Mouse (Mus musculus) ovary, postnatal 14 days (tissue): ENCODE measurements around the gene Rtp2.
A peak's percentile ranks its signal among the peaks of the same experiment; 100 is the strongest.
"Not testable (repeated sequence)": the region's sequence is repeated elsewhere in the genome, so short reads cannot be mapped to it uniquely, and the experiment has no call there.

ENCODE experiments used
- DNase-seq: peaks from one replicate; pipeline ENCODE4 v3.0.0; 2022; ENCODE audit warnings: low spot score

Gene Rtp2

DNA sequence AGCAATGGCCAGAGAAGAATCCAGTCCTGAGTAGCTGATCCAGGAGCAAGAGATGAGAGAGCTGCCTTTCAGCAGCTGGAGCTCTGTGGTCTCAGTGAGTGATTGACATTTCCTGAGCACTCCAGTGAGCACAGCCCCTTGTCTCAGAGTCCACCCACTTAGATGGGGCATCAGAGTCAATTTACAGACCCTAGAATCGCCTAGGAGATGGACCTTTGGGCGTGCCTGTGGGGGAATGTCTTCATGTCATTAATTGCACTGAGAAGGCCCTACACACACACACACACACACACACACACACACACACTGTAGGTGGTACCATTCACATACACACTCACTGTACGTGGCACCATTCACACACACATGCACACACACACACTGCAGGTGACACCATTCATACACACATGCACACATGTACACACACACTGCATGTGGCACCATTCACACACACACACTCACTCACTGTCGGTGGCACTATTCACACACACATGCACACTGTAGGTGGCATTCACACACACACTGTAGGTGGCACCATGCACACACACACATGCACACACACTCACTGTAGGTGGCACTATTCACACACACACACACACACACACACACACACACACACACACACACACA is 20.0 kb upstream of the Rtp2 start:
- no peak for DNase-seq

DNA sequence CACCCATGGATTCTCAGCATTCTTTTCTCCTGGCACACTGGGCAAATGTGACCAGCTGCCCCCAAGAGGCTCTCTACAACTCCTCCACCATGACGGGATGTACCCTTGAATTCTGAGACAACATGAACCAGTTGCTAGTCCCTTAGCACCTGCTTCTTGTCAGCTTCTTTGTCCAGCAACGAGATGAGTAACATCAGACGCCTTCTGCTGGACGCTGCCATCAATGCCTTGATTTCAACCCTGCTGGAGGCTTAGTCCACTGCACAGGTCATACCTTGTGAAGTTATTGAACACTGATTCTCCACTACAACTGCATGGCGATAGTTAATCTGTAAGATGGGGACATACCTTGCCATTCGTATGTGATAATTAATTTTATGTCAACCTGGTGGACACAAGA is 15.5 kb upstream of the Rtp2 start:
- DNase-seq: no peak

DNA sequence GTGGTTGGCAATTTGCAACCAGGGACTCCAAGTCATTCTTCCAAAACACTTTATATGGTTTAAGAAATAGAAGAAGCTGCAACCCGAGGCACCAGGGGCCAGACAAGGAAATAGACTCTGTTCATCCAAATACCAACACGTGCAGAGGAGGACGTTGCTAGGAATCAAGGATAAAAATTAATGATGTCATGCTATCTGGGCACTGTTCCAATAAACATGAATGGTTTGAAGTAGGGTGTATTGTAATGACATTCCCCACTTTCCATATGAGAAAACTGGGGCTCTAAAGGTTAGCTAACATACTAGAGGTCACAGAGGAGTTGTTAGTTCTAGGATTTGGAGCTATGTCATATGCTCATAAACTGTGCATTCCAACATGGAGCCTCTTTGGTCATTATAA is 12.6 kb upstream of the Rtp2 start:
- DNase-seq: no peak

DNA sequence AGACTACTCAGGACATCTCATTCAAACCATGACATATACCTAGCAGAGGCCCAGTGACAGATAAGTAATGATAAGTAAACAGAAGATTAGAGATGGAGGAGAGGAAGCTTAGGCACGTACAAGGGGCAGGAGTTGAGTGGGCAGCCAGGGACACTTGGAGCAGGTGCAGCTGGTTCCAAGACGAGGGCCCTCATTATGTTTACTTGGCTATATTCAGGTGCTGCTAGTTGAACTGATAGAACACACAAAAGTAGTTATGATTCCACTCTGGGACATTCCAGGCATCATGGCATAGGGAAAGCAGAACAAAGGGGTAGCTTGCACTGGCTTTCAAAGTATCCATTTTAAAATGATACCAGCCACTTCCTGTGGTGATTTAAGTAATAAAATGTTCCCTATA is 2.2 kb upstream of the Rtp2 start:
- DNase-seq: no peak

DNA sequence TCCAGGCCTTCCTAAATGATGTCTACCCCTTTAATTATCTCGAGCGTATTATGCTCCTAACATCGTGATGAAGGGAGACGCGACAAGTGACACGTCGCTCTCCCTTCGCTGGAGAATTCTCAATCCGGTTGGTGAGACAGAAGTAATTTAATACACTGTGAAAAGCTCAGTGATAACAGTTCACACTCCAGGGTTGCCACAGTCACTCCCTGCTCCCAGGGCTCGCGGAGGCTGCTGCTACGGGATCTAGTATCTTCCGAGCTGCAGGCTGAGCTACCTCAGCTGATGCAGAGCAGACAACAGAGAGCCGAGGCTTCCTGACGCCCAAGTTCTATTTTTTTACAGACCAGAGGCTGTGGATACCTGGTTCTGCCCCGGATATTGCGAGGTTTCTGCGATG is 919 bp downstream of the Rtp2 start:
- DNase-seq: no peak

DNA sequence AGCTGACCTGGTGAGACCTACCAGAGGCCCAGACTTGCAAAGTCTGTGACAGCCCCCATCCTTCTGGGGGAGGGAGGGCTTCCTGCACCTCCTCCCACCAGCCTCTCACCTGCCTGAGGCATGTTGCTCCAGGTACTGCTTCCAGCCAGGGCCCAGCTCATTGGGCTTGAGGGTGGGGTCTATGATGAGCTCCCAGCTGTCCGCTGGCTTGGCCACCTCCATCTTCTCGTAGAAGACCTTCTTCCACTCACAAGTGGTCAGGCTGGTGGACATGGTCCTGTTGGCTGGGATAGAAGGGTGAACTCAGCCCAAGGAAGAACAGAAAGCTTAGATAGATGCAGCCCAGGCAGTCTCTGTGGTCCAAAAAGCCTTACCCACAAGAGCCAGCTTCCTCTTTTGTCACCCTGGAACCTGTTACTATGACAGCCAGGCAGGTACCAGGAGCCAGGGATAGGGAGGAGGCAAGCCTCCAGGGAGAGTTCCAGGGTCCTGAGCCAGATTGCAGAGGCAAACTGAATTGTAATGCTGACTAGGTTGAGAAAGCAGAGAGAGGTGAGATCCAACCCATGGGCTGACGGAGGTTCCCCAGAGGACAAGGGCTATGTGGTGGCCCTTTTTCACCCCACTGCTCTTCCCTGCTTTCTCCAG is 1.6 kb downstream of the Rtp2 start:
- no peak for DNase-seq

DNA sequence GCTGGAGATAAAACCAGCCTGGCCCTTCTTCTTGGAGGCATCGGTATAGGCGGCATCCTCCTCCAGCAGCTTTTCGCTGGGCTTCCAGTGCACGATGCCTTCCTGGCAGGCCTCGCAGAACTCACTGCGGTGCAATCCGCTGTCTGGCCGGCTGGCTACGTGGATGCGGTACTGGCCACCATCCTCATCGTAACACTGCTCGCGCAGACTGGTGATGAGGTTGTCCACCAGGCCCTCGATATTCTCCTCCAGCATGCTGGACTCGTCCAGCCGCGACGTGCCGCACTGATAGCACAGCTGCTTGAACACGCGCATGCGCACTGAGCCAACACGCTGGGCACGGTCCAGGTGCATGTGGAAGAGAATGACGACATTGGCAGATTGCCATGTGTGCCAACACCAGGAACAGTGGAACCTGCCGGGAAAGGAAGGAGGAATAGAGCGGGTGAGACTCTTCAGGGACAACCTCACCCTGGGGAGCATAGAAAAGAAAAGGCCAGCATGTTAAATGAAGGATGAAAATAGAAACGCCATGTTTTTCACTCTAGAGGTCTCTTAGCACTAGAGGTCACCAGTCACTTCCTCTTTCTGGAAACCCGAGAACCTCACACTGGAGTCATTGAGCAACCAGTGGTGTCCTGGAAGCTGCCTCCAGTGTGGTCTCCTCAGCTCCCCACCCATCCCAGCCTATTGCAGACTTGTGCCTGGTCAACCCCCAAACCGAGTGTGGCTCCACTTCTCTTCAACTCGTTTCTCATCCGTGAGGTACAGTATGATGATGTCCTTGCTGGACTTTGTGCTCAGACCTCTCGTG is 4.7 kb downstream of the Rtp2 start:
- DNase-seq: no peak

DNA sequence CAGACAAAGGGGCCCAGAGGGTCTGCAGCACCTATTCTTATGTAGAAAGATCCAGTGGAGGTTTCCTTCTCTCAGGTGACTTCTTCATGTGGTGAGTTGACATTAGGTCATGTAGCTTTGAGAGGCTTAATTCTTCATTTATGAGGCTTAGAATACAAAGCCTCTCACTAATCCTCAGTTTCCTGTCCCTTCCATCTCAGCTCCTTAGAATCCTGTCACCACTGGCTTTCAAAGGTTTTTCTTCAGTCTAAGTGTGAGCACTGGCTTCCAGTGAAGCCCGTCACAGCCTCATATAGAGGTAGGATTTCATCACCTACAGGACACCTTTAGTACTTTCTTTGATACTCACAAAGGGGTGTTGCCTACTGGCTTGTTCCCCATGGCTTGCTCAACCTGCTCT is 9.3 kb downstream of the Rtp2 start:
- DNase-seq: no peak

DNA sequence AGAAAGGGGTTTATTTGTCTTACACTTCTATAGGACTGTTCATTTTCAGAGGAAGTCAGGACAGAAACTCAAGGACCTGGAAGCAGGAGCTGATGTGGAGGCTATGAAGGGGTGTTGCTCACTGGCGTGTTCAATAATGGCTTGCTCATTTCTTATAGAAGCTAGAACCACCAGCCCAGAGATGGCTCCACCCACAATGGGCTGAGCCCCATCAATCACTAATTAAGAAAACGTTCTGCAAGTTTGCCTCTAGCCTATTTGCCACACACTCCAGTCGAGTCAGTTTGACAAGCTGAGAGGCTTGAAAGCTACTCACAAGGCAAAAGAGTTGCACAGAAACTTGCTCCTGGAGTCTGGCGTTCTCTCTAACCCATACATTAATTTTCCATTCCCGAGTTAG is 10.5 kb downstream of the Rtp2 start:
- DNase-seq: no peak

DNA sequence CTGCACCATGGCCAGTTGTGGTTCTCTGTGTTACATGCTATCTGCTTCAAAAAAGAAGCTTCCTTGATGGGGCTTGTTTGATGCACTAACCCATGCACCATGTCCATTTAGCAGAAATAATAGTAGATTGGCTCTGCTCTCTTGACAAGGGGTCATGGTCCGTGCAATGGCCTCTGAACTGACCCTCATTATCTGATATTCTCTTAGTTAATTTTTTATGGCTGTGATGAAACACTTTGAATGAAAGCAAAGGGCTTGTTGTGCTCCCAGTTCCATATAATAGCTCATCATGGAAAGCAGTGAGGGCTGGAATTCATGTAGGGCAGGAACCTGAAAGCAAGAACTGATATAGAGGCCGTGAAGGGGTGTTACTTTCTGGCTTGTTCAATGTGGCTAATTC is 12.8 kb downstream of the Rtp2 start:
- no peak for DNase-seq

DNA sequence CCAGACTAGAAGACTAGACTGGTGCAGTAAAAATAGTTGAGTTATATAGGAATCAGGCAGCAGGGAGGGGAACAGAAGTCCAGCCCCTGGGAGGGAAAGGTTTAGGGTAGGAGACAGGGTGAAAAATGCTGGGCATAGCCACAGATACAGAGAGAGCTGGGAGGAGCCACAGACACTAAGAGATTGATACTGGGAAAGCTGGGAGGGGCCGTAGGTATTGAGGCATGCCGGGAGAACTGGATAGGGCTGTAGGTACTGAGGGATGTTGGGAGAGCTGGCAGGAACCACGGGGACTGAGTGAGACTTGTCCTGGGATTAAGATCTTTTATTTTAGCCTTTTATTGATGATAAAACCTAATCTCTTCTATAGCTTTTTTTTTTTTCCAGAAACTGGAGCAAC is 18.8 kb downstream of the Rtp2 start:
- no peak for DNase-seq

DNA sequence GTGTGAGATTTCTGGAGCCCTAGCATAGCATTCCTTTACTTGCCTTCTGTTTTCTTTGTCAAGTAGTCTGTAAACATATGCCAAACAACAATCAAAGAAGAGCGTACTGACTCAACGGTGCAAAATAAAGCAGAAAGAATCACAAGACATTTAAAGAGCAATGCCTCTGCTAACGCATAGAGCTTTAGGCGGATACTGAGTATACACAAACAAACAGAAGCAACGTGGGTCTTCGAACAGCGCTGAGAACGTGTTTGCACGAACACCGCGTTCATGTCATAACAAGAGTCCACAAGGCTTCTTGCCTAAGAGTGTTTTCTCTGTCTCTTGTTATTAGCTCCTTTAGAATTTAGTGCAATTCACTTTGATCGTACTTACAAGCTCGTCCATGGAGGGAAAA is 19.5 kb downstream of the Rtp2 start:
- DNase-seq: no peak

DNA sequence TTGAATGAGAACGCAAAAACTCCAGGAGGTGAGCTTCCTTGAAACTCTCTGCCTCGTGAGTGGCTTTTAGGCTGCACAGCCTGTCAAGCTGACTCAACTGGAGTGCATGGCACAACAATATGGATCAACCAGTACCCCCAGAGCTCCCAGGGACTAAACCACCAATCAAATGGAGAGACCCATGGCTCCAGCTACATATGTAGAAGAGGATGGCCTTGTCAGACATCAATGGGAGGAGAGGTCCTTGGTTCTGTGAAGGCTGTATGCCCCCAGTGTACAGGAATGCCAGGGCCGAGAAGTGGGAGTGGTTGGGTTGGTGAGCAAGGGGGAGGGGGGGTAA is 23.2 kb downstream of the Rtp2 start:
- not testable (repeated sequence) for DNase-seq

DNA sequence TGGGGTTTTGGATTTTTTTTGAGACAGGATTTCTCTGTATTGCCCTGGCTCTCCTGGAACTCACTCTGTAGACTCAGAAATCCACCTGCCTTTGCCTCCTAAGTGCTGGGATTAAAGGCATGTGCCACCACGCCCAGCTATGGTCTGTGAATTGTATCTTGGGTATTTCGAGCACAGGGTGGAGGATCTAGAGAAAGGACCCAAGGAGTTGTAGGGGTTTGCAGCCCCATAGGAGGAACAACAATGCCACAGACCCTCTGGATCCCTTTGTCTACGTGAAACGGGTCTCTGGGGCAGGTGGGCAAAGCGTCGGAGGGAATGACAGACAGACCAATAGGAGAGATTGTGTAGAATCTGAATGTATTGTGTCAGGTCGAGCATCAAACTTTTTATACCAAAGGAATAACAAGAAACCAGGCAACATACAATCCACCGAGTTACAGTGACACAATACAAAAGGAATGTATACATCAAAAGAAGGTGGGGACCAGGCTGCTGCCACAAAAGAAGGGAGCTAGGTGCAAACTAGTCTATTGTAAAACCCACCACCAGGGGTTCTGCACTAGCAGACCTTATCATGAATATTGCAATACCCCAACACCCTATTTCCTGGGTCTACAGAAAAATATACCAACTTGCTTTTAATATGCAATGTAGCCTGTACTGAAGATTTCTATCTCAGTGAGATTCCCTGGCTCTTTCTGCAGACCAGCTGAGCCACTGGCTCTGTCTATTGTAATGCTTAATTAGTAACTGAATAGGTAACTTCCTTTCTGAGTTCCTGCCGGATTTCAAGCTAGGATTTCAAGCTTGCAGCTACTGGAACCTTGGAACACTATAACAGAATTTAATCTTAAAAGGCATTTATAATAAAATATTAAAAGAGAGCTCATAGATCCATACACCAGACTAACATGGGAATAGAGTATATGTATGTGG is 23.8 kb downstream of the Rtp2 start:
- not testable (repeated sequence) for DNase-seq

DNA sequence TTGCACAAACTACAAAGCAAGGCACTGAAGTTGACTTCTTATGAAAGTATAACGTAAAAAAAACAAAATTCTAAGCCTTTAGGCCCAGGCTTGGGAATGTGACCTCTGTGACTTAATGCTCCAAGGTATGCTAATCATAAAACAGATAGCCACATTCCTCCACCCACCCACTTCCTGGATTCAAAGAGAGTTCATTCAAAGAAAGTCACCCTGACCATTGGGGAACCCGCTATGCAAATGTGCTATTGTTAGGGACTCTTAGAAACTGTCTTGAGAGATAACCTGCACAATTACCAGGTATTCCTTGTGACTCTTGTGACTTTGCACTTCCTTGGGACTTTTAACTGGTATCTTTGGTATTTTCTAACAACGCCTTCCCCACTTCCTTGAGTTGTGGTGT is 25.6 kb downstream of the Rtp2 start:
- DNase-seq: not testable (repeated sequence)

DNA sequence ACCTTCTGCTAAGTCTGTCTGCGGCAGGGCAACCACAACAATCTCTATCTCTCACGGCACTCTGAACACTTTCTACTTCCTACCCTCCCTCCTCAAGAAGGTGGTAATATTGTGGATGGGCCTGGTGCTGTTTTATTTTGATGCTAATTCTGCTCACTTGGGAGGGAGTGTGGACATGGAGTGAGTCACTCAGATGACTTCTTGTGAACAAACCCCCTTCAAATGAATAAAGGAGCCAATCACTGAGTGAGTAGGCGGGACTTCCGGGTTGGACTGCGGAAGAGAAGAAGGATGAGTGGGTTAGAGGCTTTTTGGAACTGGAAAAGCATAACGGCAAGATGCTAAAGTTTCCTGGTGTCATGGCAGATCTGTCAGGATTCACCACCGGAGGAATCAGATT is 30.8 kb downstream of the Rtp2 start:
- DNase-seq: no peak

DNA sequence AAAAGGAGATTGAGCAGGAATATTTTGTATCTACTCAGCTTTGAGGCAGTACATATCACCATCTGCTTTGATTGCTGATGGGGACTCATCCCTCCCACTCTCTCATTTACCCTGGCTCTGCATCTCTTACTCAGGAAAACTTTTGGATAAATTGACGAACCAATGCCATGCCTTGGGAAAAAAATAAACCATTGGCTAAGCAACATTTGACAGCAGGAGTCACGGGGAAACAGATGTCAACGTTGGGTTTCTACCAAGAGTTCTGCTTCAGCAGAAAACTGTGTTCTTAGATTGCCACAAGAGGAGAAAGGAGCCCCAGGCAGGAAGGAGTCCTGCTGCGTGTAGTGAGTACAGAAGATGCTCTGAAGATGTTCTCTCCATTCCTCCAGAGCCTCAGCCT is 32.1 kb downstream of the Rtp2 start:
- no peak for DNase-seq

DNA sequence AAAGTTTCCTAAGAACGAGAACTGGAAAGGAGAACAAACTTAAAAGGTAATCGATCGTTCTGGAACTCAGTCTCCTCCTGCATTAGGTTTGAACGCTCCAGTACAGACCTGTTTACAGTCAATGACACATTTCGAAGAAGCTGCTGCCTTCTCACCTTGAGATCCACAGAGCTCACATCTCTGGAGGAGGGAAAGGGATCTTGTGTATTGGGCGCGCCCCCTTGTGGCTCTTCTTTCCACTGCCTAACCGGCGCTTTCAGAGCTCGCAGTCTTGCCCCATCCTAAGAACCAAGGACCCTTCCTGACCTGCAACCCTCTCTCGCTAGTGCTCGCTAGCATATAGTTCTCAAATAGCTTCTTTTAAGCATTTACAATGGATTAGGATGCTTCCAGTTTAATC is 33.4 kb downstream of the Rtp2 start:
- DNase-seq: peak; percentile 73

DNA sequence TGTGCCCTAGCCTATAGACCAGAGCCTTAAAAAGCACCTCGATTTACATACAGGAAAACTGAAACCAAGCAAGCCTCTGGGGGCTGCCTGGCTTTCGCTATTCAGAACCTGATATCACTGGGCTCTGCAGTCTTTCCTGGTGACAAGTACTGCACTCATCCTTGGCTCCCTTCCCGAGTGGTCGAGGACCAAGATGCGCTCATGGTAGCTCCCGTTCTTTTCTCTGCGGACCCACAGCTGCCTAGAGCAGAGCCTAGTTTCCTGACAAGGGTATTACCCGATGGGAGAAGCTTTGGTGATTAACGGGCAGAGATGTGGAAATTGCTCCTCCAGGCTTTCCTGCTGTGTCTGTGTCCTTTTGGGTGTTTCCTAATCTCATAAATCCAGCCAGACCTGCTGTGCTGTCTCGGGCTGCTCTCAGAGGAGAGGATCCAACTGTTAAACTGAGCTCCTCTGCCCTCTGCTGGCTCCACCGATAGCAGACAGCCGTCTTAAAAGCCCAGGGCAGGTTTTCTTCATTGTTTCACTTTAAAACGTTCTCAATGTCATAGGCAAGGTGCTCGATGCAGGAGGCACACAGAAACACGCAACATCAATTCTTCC is 34.1 kb downstream of the Rtp2 start:
- DNase-seq: peak; percentile 59

DNA sequence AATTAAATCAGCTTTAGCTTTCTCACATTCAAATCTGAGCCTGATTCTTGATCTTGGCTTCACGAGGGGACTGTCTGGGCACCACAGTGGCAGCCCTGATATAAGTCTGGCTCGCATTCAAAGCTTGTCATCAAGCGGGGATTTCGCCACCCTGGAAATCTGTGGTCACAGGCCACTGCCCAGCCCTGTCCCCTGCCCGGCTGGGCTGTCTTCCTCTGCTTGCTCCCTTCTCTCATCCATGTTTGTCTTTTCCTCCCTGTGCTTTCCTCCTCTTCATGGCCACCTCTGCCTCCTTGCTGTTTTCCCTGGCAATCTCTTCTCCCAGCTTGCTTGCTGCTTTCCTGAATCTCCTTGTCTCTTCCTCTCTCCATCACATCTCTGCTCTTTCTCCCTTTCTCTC is 34.7 kb downstream of the Rtp2 start:
- no peak for DNase-seq

DNA sequence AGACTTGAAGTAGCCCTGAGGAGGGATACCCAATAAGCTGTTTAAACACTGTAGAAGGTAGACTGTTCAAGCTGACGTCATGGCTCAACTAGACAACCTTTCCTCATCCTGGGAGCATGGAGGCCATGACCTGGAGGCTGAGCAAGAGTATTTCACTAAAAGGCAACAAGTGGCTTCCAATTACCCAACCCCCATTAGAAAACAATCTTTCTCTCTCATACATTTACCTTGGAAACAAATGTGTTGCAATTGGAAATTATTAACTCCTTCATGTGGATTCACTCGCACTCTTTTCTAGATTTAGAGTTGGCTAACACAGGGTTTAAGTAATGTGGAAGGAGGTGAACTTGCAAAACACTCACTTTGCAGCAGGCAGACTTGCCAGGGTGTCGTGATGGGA is 37.1 kb downstream of the Rtp2 start:
- DNase-seq: no peak

DNA sequence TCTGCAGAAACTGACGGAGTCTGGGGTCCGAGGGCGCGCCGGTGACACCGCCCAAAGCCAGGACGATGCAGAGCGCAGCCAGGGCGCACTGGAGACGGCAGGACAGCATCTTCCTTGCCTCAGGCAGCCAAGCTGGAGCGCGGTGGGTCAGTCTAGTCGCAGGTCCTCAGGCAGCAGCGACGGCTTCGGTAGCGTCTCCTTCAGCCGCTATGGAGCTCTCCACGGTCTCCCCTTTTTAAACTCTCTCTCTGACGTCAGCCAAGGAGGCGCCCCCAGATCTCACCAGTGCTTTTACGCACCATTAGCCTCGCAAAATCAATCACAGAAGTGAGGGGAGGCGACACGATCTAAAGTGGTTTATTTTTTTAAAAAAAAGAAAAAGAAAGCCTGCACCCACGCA is 41.6 kb downstream of the Rtp2 start, which contains the start of gene Sst:
Sst (minus strand) TSS at position 323 of the 400 bp plus-strand sequence.
- DNase-seq: no peak
